Mouse (Mus musculus) liver, adult (tissue): ENCODE measurements around the gene Nfyc.

Experiments used
- GATA4 ChIP-seq: IDR thresholded peaks from 2 replicates; pipeline ENCODE4 v1.6.1; 2014; ENCODE audit warnings: mild to moderate bottlenecking, low read length; ENCODE audit not compliant: insufficient replicate concordance

The Nfyc gene

DNA sequence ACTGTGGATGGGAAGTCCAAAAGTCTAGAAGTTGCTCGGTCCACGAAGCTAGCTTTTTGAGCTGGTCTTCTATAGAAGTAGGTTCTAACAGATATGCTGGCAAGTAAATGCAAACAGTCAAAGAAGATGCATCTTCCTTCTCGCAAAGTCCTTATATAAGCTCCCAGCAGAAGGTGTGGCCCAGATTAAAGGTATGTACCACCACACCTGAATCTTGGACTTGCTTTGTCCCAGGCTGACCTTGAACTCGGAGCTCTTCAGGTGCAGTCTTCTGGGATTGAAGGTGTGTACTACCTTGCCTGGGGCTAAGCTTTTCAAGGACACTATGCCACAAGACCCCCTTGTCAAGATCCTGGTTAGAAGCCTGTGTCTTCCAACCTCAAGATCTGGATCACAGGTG, at the start of gene Nfyc:
Gene Nfyc, minus strand, starts transcription at position 101 of the 400 bp plus-strand sequence.
- TF ChIP-seq GATA4, result no peak

GRCm38 (mm10) chr4:120880731-120881432, 49.5 kb upstream of the Nfyc start:
- no peak for TF ChIP-seq GATA4

DNA sequence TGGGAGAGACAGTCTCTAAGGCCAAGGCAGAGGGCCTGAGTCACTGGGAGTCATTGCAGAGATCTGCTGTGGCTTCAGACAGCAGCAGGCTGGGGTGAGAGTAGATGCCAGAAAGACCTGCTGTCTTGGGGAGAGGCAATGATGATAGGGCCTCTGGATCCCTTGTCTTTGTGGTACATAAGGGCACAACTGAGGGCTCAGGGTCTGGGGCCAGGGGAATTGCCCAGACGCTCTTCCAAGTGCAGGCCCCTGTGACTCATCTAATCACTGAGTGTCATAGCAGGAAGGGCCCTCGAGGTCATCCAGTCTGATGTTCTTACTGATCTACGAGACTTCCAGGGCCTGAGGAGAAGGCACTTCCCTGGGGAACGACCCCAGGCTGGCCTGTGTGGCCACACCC, 48.0 kb upstream of the Nfyc start:
- TF ChIP-seq GATA4, result no peak

GRCm38 (mm10) chr4:120878728-120879127, 47.4 kb upstream of the Nfyc start:
- no peak for TF ChIP-seq GATA4

DNA sequence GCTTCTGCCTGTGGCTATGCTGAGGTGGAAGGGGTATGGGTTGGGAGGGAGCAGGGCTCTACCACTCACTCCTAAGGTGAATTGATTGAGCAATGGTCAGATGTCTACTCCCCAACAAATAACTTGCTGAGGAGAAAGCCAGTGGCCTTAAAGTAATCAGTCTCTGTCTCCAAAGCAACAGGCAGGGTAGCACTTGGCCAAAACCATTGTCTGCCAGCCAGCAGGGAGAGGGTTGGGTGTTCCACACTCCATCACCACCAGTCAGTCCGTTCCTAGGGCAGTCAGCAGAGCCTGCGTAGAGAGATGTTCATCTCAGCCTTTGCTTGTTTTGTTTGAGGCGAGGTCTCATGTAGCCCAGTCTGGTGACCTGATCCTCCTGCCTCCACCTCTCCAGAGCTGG, 44.6 kb upstream of the Nfyc start:
- TF ChIP-seq GATA4, result no peak

- no peak for TF ChIP-seq GATA4
Measured at GRCm38 (mm10) chr4:120870262-120870748, 38.9 kb upstream of the Nfyc start.

DNA sequence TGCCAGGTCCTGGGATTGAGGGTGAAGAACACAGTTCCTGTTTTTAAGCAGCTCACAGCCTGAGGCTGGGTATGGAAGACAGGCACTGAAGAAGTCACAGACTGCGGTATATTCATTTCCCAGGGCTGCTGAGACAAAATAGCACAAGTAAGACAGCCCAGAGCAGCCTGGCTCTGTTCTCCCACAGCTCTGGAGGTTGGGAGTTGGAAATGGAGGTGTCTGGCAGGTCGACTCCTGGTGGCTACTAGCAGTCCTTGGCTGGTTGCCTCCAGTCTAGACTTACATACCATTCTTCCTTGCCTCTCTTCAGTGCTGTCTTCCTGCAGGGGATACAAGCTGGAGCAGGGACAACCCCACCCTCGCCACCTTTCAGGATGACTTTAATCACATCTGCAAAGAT, 37.6 kb upstream of the Nfyc start:
- no peak for TF ChIP-seq GATA4

- no peak for TF ChIP-seq GATA4
Measured at GRCm38 (mm10) chr4:120868246-120868645, 36.9 kb upstream of the Nfyc start.

- TF ChIP-seq GATA4, result no peak
Measured at GRCm38 (mm10) chr4:120866211-120866610, 34.8 kb upstream of the Nfyc start.

- TF ChIP-seq GATA4, result no peak
Measured at GRCm38 (mm10) chr4:120859865-120860264, 28.5 kb upstream of the Nfyc start.

DNA sequence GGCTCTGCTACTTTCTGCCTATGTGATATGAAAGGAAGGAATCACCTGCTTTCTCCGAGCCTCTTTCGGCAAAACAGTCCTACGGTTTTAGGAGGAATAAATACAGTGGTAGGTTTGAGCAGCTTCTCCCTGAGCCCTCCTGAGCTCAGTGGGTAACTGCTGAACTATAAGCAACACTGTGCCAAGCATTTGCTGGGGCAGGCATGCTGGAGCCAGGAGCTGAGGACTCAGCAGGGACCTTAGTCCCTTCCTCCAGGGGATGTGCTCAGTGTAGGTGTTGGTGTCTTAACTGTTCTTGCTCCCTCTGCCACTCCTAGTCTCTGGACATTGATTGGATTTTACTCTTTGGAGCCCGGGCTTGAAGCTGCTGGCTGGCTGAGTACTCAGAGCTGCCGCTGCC, 25.0 kb upstream of the Nfyc start:
- TF ChIP-seq GATA4, result no peak

DNA sequence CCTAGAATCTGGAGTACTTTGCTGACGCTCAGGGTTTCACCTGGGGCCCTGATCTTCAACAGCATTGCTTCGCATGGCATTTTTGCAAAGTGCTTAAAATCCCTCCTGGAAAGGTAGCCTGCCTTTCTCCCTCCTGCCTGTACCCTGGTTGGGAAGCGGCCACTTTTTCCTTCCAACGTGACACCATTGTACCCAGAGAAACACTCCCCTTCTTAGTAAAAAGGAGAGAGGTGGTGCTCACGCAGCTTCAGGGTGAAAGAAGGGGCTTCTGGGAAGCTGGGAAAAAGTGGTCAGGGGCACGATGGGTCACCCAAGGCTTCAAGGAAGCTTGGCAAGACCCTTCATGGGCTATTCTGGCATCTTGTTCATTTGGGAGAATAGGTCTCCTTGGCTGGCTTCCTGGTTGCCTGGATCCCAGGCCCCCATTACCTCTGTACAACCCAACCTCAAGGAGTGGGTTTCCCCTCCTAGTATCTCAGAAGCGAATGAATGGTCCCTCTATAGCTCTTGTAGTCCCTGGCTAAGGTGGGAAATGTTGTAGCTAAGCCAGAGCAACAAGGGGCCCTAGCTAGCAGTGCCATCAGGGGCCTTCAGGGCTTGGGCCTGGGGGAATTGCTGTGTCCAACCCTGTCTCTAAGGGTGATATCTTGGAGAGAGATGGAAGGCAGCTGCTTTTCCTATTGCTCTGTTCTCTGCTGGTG, 24.1 kb upstream of the Nfyc start:
- TF ChIP-seq GATA4, result no peak

GRCm38 (mm10) chr4:120854588-120855319, 23.4 kb upstream of the Nfyc start, which contains the start of gene Rims3:
TSS of gene Rims3 (plus strand) at chr4:120854816.
- TF ChIP-seq GATA4, result no peak

DNA sequence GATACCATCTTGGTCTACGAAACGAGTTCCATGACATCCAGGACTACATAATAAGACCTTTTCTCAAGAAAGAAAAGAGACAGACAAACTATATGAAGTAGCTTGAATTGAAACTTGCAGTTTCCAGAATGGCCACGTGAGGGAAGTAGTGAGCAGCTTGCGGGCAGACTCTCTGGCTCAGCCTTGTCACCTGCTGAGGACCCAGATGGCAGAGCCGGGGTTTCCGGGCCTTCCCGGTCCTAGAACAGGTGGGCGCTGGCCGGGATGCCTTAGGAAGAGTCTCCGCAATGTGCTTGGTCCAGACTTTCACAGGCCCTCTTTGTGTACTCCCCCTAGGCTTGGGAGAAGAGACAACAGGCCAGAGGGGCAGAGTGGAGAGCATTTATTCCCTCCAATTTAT, 19.6 kb upstream of the Nfyc start:
- no peak for TF ChIP-seq GATA4

DNA sequence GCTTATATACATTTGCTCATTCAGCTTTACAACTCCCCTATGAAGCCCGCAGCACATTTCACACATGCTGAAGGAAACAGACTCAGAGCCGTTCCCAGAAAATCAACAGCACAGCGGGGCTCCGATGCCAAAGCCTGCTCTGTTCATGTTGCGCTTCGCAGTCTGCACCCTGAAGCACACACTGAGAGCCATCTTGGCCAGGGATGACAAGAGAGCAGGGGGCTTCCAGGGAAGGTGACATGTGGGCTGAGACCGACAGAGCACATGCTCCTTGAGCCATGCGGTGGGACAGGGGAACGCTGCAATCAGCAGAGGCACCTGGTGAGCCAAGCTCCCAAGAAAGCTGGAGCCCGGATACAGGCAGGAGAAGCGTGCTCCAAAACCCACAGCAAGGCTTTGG, 18.1 kb upstream of the Nfyc start:
- TF ChIP-seq GATA4, result no peak

GRCm38 (mm10) chr4:120848909-120849308, 17.5 kb upstream of the Nfyc start:
- TF ChIP-seq GATA4, result no peak
